Mouse (Mus musculus) common myeloid progenitor, adult 5-6 weeks (primary cell): Measurements from ENCODE around the gene Mettl22. TPM values are rescaled to one million over a fixed set of nuclear protein-coding genes. Genes with fewer than 3 reads are reported as not detected.

Experiments
- ATAC-seq: replicated peaks from 2 replicates; pipeline ENCODE4 v1.8.0; 2016; ENCODE audit warnings: low read depth, mild to moderate bottlenecking, moderate TSS enrichment, inconsistent platforms; ENCODE audit not compliant: poor library complexity, severe bottlenecking
- total RNA-seq: library from RNA; stranded (forward); fragments of 200-1000, 187-1606 nt; gene quantifications from 2 replicates; pipeline ENCODE4 v1.2.3, GENCODE M21; 2017

Gene Mettl22
- total RNA-seq, 1 experiment from 2014 or later, result 19.4 TPM

- ATAC-seq, result no peak
Observed at GRCm38 (mm10) chr16:8504271-8504670, 33.7 kb downstream of the Mettl22 start.

- ATAC-seq, result no peak
Observed at GRCm38 (mm10) chr16:8509894-8510293, 39.3 kb downstream of the Mettl22 start.

- no peak for ATAC-seq
Observed at GRCm38 (mm10) chr16:8512830-8513229, 42.2 kb downstream of the Mettl22 start.

- peak; percentile 95 for ATAC-seq
Observed at GRCm38 (mm10) chr16:8513236-8513906, 42.8 kb downstream of the Mettl22 start, which contains the start of gene Abat. Gene Abat, plus strand, starts transcription at chr16:8513429.

- ATAC-seq, result no peak
Observed at GRCm38 (mm10) chr16:8514180-8514579, 43.6 kb downstream of the Mettl22 start.

GRCm38 (mm10) chr16:8520525-8520924 lies 49.9 kb downstream of the Mettl22 start:
- ATAC-seq, result no peak

- no peak for ATAC-seq
Observed at GRCm38 (mm10) chr16:8521322-8521721, 50.7 kb downstream of the Mettl22 start.

GRCm38 (mm10) chr16:8523480-8524144 lies 53.0 kb downstream of the Mettl22 start:
- ATAC-seq, result no peak

- ATAC-seq, result no peak
Observed at GRCm38 (mm10) chr16:8524163-8524847, 53.7 kb downstream of the Mettl22 start.

- no peak for ATAC-seq
Observed at GRCm38 (mm10) chr16:8525293-8525692, 54.7 kb downstream of the Mettl22 start.

- no peak for ATAC-seq
Observed at GRCm38 (mm10) chr16:8525877-8526276, 55.3 kb downstream of the Mettl22 start.

GRCm38 (mm10) chr16:8529389-8529788 lies 58.8 kb downstream of the Mettl22 start:
- ATAC-seq, result no peak

- ATAC-seq, result peak; percentile 88
Observed at GRCm38 (mm10) chr16:8530018-8530417, 59.4 kb downstream of the Mettl22 start.

GRCm38 (mm10) chr16:8532461-8532860 lies 61.9 kb downstream of the Mettl22 start:
- ATAC-seq, result no peak

- ATAC-seq, result no peak
Observed at GRCm38 (mm10) chr16:8532894-8533293, 62.3 kb downstream of the Mettl22 start.

- ATAC-seq, result no peak
Observed at GRCm38 (mm10) chr16:8533477-8533876, 62.9 kb downstream of the Mettl22 start.

- ATAC-seq, result no peak
Observed at GRCm38 (mm10) chr16:8534466-8535200, 64.0 kb downstream of the Mettl22 start.

GRCm38 (mm10) chr16:8535411-8535810 lies 64.8 kb downstream of the Mettl22 start:
- no peak for ATAC-seq

- ATAC-seq, result no peak
Observed at GRCm38 (mm10) chr16:8539150-8539865, 68.7 kb downstream of the Mettl22 start.
